Mouse (Mus musculus) frontal cortex, postnatal 36 days (tissue): ENCODE results near the gene Cenpo.

ENCODE experiments used
- DNase-seq, 2 experiments: peaks; one replicate each; pipeline ENCODE4 v3.0.0; 2022; ENCODE audit warnings: low spot score in 2 of 2

Gene Cenpo

DNA sequence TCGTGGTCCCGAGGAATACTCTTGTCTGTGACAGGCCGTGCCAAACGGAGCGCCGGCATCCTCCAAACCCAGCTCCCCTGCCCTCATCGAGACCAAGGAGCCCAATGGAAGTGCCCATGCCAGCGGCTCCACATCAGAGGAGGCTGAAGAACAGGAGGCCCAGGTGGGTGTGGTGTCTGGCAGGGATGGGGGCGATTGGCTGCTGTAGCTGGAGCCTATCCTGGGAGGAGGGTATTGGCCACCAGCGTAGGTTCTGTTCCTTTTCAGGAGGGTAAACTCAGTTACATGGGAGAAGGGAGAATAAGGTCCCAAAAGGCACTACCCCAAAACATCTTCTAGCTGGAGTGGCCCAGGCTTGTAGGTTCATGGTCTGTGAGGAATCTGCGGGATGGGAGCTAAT lies 34.8 kb downstream of the Cenpo start:
- no peak for DNase-seq

- DNase-seq = no peak
Measured at GRCm38 (mm10) chr12:4198702-4199101, 35.4 kb downstream of the Cenpo start.

DNA sequence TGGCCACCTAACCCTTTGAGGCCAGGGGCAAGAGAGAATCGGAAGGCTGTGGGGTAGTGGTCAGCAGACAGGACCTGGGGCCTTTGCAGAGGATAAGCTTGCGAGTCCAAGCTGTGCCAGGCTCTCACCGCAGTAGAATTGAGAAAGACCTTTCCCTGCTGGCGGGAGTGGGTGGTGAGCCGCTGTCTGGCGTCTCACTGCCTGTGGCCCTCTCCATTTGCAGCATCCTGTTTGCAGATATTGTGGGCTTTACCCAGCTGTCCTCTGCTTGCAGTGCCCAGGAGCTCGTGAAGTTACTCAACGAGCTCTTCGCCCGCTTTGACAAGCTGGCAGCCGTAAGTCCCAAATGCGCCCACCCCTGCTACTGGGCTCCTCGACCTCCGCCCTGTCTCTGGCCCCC lies 39.5 kb downstream of the Cenpo start:
- peak; percentile 46 to 64 for DNase-seq

DNA sequence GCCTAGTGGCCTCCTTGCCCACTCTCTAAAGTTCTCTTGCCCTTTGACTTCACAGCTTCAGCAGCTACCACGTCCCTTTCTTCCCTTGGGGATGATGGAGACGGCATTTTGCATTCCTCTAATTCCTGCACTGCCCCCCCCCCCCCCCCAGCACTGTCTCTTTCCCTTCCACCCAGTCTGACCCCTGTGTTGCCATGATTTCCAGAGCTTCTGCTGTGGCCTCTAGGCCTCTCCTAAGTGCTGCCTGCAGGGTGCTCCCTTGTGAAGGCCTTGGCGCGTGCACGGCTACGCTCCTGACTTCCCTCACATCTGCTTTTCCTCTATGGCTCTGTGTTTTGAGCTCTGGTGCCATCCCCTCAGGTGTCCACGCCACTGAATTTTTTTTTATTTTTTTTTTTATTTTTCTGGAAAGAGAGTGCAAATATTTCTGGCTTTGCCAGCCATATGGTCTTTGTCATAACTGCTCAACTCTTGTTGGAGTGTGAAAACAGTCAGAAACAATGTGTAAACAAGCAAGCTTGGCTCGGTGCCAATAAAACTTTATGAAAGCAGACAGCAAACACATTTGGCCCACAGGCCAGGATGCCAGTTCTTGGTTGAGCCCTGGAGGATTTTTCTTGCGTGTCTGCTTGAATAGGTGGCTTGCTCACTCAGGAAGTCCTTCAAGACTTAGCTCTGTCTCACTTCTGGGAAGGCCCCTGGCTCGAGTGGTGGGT lies 40.9 kb downstream of the Cenpo start:
- no peak for DNase-seq

DNA sequence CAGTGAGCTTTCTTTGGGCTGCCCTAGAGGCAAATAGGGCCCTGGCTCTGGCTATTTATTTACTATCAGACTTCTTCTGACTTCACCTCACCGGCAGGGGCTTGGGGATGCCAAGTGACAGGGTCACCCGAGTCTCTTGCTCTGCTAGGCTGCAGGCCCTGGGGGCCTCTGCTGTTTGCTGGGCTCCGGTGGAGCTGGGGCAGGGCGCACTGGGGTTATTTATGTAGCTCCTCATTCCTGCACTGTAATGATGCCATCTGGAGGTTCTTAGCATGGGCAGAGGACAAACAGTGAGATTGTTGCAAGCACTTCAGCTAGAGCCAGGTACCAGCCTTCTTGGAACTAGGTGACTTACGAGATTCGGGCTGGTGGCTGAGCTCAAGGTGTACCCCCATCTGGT lies 41.6 kb downstream of the Cenpo start:
- DNase-seq = no peak

DNA sequence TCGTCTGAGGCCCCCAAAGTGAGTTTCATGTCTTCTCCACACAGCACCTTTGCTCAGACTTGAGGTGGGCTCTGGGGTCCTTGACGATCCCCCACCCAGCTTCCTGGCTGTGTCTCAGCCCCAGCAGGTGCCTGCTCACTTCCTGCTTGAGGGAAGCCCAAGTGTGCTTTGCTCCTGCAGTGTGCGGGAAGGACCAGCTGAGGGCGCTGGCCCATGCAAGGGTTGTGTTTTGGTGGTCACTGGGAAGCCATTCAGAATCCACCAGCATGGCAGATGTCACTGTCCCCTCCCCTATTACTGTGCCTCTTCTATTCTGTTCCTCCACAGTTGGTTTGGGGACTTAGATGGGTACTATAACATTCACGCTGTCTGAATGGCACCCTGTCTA lies 45.0 kb downstream of the Cenpo start:
- no peak for DNase-seq

- no peak for DNase-seq
Measured at GRCm38 (mm10) chr12:4188171-4189059, 45.7 kb downstream of the Cenpo start.

DNA sequence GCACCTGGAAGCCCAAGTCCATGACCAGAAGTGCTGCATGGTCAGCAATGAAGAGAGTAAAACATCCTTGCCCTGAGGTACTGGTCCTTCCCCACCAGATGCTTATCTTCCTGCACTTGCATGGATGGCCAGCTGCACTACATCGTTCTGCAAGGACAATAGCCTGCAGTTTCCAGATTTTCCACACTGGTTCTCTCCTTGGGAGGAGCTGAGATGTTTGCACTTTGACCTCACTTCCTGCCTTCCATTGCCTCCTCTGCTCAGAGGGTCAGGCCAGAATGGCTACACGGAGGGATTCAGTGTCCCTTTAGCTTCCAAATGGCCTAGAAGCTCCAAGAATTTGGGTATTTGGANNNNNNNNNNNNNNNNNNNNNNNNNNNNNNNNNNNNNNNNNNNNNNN lies 49.4 kb downstream of the Cenpo start:
- DNase-seq = no peak

GRCm38 (mm10) chr12:4180507-4180906 lies 53.6 kb downstream of the Cenpo start:
- no peak for DNase-seq

- no peak for DNase-seq
Measured at GRCm38 (mm10) chr12:4179671-4180233, 54.3 kb downstream of the Cenpo start.

GRCm38 (mm10) chr12:4178839-4179238 lies 55.3 kb downstream of the Cenpo start:
- DNase-seq = no peak

DNA sequence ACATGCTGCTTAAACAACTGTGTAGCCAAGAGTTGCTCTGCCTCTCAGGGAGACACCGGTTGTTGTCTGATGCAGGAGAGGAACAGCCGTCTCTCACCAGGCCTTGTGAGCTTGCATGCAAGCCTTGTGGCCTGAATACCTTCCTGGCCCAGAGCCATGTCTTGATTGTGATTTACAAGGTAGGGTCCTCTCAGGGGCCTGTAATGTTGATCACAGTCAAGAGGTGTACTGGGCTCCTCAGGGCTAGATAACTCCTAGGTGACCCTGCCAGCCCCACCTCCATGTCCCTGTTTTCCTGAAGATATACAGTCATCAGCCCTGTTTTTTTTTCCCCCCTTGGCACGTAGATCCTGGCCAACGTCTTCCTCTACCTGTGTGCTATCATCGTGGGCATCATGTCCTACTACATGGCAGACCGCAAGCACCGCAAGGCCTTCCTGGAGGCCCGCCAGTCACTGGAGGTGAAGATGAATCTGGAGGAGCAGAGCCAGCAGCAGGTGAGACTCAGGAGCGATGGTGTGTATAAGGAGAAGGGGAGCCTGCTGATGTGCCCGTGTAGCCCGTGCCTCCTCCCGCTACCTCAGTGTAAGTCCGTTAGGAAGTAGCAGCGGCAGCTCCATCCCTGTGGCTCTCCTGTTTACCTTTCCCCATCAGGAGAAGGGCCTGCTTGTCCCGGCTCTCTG lies 60.8 kb downstream of the Cenpo start:
- DNase-seq = no peak

DNA sequence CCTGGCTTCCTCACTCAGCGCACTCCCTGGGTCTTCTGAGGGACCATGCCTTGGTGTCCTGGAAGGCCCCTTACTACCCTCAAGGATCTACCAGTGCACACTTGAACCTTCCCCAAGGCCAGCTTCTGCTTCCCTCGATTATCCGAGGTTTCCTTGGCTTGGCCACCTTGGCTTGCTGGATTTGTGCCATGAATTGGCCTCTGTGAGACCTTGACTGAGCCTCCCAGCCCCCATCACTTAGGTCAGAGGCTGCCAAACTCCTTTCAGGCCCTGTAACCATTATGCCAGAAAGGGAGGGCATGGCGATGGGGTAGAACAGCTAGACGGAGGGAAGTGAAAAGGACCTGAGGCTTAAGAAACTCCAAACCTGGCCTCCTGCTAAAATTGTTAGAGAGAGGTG lies 64.5 kb downstream of the Cenpo start:
- DNase-seq = no peak

DNA sequence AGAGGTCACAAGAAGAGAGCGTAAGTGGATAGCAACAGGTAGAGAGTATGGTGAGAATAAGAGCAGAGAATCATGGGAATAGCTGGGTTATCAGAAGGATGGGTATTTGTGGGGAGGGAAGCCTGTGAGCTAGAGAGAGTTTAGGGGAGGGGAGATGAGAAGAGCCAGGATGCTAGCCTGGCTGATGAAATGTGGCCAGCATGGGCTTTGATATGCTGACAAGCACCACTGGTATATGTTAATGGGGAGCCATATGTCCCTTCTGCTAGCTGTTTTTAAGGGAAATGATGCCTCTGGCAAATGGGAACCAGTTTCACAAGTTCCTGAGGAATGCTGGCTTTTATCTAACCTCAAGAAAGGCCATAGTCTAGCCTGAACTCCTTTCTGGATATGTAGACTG lies 65.0 kb downstream of the Cenpo start:
- no peak for DNase-seq

DNA sequence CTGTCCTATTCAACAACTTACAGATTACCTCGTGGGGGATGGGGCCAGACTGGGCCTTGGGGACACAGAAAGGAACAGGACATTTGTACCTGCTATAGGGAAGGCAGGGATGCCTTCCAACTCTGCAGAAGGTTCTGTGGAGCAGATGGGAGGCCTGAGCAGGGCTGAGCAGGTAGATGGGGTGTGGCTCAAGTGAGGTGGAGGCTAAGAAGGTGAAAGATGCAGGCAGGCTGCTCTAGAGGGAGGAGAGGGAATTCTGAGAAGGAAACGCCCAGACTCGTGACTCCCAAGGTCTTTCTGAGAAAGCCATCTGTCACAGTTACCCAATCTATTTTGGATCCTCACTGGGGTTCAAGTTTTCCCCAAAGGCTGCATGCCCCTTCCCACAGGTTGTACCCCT lies 67.1 kb downstream of the Cenpo start:
- DNase-seq = no peak

DNA sequence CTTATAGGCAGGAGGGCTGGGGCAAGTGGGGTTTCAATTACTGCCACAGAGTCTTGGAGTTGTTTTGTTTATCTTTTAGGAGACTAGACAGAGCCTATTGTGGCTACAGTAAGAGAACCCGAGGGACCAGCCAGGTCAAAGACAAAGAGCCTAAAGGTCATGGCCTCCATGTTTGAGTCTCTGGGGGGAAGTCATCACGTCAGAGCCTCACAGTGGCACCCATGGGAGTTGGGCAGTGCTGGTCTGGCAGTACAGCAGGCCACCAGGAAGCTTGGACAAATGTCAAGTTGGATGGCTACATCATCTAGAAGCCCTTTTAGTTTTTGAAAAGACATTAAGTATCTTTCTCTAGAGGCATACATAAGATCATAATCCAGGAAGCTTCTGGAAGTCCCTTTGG lies 71.2 kb downstream of the Cenpo start:
- DNase-seq = no peak

- no peak for DNase-seq
Measured at GRCm38 (mm10) chr12:4160322-4160721, 73.8 kb downstream of the Cenpo start.

DNA sequence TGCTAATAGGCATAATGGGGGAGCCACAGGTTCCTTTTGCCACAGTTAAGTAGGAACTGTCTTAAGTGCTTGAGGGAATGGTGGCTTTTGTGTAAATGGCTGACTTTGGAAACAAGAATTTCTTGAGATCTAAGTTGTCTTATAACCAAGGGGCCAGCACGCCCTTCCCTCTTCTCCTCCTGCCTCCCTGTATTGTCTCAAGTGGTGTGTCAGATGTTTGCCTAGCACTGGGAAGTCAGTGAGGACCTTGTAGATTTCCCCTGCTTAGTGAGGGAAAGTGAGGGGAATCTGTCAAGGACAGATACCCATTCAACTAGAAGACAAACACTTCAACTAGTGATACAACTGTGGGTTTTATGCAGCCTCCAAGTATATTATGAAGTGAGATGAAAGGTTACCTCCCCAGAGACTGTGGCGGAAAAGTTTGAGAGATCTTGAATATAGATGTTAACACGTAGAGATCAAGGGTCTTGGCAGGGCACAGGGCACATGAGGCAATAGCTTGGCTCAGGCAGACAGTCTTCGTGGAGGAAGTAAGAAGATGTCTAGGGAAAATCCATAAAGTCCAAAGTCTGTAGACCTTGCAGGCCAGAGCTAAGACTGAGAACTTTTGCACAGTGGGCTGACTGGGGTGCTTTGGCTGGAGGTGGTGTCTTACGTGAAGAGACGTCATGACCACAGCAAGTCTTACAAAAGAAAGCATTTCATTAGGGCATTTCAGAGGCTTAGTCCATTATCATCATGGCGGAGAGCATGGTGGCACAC lies 75.0 kb downstream of the Cenpo start:
- DNase-seq = no peak

DNA sequence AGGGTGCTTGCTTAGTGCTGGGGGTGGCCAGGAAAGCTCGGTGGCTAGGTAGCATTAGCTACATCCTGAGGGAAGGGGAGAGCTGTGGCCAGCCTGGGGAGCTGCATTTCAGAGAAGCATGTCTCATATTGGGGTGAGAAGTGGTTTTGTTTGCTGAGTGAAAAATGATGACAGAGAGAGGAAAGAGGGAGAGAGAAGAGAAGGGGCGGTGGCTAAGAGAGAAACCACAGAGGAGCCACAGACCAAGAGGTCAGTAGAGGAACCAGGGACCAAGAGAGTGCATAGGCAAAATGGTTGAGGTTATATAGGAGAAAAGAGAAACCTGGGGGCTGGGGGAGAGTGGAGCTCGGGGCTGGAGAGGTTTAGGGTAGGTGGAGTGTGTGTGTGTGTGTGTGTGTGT lies 75.9 kb downstream of the Cenpo start:
- no peak for DNase-seq

GRCm38 (mm10) chr12:4157466-4157865 lies 76.6 kb downstream of the Cenpo start:
- no peak for DNase-seq

DNA sequence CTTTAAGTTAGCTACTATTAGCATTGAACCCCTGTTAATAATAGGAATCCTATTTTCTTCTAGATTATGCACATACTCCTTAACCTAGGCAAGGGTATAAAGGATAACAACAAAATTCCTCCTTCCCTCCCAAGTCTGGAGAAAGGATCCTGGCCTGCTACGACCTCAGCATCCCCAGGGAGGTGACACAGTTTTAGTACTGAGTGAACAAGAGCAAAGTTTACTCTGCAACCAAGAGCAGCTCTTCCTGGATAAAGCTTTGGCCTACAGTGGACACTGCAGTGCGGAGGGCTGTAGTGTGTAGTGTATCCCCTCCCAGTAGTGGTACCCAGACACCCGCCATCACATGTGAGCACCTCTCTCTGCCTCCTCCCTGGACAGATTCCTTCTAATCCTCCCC lies 82.1 kb downstream of the Cenpo start:
- DNase-seq = no peak

- DNase-seq = no peak
Measured at GRCm38 (mm10) chr12:4150936-4151335, 83.2 kb downstream of the Cenpo start.
